Mouse (Mus musculus) cerebellum, postnatal 25 days (tissue): ENCODE results near the gene Higd1c.
"Not testable (repeated sequence)": the region's sequence is repeated elsewhere in the genome, so short reads cannot be mapped to it uniquely, and the experiment has no call there.

Experiments
- DNase-seq, 2 experiments: peaks; one replicate each; pipeline ENCODE4 v3.0.0; 2021; ENCODE audit warnings: mixed read lengths in 2 of 2

Higd1c gene

DNA sequence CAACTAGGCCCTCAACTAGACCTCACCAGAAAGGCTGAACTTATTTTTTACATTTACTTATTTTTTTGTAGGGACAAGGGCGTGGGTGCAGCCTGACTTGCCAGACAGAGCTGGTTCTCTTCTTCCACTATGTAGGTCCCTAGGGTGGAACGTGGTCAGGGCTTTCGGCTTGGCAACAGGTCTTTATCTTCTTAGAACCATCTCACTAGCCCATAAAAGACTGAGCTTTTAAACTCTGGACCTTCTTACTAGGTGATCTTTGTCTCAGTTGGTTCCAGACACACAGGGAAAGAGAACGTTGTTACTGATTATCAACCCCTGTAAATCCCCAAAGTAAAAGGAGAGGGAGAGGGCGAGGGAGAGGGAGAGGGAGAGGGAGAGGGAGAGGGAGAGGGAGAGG lies 49.0 kb downstream of the Higd1c start:
- no peak for DNase-seq

DNA sequence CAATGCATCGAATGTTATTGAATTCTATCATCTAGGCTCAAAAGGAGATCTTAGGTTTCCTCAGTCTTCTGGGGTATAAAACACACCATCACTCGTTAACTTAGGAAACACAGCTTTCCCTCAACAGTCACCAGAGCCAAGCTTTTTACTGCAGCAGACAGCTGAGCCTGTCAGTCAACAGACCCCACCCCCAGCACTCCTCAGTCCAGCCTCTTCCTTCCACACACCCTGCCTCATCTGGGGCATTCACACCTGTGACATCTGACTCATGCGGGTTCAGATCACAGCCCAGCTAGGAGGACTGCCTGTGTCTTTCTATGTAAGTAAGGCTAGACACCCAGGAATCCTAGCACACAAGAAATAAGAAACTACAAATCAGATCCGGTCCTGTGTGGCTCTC lies 49.7 kb downstream of the Higd1c start:
- DNase-seq: no peak

GRCm38 (mm10) chr15:100414942-100415341 lies 50.6 kb downstream of the Higd1c start:
- no peak for DNase-seq

GRCm38 (mm10) chr15:100415684-100416083 lies 51.3 kb downstream of the Higd1c start:
- peak in 1 of 2 experiments; percentile 48 for DNase-seq

DNA sequence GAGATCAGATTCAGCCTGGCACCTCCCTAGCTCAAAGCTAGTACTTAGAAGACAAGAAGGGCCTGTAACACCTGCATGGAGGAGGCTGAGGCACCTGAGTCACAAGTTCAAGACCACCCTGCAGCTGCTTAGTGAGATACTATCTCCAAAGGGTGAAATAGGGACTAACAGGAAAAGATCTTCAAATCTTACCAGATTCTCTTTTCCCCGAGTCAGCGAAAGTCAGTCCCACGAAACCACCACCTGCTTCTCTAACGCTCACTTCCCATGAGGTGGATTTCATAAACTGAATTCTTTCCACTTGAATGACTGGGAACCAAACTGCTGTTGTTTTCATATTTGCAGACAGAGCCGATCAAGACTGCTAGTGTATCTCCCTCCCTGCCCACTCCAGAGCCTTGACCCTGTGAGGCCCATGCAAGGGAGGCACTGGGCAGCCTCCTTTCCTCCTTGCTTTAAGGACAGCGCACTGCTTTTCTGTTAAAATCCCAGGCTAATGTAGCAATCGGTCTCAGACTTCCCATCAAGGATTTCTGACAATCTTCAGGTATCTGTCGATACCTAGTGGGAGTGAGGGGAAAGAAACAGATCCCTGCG lies 53.6 kb downstream of the Higd1c start:
- DNase-seq: no peak

- DNase-seq: no peak
Observed at GRCm38 (mm10) chr15:100419311-100419710, 55.0 kb downstream of the Higd1c start.

- no peak for DNase-seq
Observed at GRCm38 (mm10) chr15:100419901-100420745, 55.8 kb downstream of the Higd1c start.

DNA sequence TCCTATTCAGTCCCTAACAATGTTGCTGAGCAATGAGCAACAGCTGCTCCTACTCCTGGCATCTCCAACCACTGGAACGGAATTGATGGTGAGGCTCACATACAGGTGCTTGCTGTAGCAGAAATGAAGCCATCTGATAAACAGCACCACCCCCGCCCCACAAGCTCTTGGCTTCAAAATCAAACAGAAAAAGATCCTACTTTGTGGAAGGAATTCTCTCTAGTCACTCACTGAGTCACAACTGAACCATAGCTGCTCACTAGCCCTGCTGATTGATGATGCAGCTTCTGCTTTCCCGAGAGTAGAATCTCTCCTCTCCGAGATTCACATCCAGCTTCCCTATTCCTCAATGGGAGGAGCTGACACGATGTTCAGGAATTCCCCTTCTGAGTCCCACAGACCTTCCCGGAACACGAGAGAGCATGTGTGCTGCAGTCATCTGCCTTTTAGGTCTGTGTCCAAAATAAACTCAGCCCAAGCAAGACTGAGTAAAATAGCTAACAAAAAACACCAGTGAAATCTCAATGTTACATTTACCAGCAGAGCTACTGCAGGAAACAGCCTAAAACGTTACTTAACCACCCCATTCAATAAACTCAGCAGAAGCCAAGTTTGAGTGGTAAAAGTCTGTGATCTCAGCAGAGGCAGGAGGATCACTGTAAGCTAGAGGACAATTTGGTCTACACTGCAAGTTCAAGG lies 56.9 kb downstream of the Higd1c start:
- no peak for DNase-seq

DNA sequence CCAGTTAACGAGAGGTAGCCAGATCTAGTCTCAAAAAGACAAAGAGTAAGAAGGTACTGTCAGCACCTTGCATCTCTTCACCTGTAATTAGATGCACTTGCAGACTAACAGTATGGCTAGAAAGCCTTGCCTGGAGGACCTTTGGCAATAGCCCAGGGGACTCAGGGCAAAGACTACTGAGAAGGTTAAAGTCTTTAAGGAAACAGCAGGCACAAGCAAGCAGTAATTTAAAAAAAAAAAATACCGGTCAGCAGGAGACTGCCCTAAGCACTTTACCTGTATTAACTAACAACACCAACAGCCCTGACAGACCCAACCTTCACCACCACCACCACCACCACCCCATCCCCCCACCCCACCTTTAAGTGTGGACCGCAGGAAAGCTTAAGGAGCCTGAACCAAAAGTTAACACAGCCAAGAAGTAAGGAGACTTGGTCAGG lies 57.4 kb downstream of the Higd1c start, which contains the start of gene Gm5475:
Gene Gm5475 (plus strand): TSS at position 390 of the 440 bp plus-strand sequence.
- not testable (repeated sequence) for DNase-seq

DNA sequence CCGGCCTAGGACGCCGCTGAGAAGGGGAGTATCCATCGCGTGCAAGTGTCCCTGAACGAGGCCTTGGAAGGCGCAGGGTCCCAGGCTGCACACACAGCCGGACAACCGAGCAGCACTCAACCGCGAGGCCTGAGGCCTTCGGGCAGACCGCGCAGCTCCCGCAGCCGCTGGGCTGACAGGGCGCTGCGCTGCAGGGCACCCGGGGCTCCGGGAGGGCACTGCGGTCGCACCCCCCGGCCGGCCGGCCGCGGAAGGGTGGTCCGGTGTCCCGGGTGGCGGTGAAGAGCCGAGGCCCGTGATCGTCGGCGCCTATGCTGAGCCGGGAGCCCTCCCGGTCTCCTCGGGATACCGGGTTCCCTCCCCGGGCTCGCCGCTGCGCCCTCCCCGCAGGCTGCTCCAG lies 58.1 kb downstream of the Higd1c start:
- peak in 1 of 2 experiments; percentile 62 for DNase-seq

DNA sequence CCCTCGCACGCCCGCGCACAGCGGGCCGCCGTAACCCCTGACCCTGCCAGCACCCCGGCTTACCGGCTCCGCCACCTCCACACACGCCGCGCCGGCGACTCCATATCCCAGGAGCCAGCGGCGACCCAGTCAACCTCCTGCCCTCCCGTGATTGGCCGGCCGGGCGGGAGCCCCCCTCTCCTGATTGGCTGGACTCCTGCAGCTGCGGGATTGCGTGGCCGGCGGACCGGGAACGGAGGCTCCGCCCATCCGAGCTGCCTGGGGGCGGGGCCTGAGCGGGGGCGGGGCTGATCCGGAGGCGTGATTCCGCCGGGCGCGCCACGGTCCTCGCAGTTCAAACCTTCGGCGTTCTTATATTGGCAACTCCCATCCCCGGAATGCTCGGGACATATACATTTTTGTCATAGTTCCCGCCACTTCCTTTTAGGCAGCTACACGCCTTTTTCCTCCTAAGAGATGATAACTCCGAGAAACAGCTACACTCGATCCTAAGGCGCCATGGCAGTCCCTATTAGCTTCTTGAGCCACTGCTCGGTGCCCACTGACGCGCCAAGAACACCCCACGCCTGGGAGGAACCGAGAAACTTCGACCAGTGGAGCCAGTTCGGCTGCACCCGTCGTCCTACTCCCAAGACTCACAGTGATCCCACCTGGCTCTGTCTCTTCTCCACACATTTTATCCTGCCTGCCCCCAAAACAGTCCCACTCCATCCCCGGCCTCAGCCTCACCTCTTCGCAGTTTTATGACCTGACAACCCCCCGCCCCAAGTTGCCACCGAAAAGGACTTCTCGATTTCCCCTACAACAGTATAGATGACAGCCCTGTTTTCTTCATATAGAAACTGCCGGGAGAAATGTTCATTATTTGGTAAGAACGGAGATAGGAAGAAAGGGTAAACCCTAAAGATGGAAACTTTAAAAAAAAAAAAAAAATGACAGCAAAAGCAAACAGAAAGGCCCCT lies 58.8 kb downstream of the Higd1c start:
- DNase-seq: peak; percentile 97 to 98

DNA sequence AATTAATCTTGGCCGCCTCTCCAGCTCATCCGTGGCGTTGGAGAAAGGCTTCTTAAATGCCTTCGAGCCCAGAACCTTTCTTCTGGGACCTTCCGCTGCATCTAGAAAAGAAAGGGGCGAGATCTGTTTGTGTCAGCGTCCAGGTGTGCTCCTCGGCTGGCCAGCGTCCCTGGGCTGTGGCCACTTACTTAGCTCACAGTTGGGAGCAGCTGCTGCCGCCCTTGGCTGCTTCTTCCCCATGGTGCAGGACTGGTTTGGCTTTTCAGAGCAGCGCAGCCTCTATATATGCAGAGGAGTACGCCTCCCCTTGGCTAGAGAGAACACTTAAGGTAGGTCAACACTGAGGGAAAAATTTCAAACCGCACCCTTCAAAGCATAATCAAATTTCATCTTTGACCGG lies 59.6 kb downstream of the Higd1c start:
- DNase-seq: no peak

- DNase-seq: no peak
Observed at GRCm38 (mm10) chr15:100424396-100425122, 60.2 kb downstream of the Higd1c start, which contains the start of gene Slc11a2. Slc11a2 (minus strand) TSS chr15:100425072.

DNA sequence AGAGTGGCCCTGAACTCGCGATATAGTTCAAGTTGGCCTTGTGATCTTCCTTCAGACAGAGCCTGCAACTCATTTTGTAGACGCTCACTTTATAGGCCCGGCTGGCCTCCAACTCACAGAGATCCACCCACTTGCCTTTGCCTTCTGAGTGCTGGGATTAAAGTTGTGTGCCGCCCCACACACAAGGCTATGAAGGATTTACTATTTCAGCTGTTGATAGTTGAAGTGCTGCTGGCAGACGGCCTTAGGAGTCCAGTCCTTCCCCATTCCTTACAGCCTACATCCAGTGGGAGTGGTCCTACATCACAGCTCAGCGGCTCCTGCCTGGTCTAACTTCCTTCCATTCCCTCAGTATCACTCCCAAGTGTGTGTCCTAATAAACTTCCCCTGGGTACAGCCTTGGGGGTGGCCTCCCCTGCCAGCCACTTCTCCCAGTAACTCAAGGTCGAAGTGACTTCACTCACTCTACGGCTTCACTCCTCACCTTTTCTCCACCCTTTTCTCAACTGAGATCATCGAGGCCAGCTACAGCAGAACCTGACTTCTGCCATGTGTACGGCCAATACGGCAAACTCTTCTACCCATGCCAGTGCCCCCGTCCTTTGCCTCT lies 64.1 kb downstream of the Higd1c start:
- DNase-seq: no peak

- peak; percentile 52 to 66 for DNase-seq
Observed at GRCm38 (mm10) chr15:100429959-100430565, 65.7 kb downstream of the Higd1c start.

- DNase-seq: no peak
Observed at GRCm38 (mm10) chr15:100433234-100433633, 68.9 kb downstream of the Higd1c start.
